Mouse (Mus musculus): ENCODE data around the gene Jade1.

Jade1 gene

GRCm38 (mm10) chr3:41618488-41618887, 63.0 kb downstream of the Jade1 start:
- ATAC-seq (ENCODE audit: insufficient number of reproducible peaks, low FRiP score, low TSS enrichment) = 0 out of 2 replicates have a peak, but pooled peaks have one; percentile 39

- ATAC-seq (ENCODE audit: insufficient number of reproducible peaks, low FRiP score, low TSS enrichment) = no peak
These were observed 65.4 kb downstream of the Jade1 start for GRCm38 (mm10) chr3:41620971-41621370.

- no peak for ATAC-seq (ENCODE audit: insufficient number of reproducible peaks, low FRiP score, low TSS enrichment)
These were observed 100.1 kb downstream of the Jade1 start for GRCm38 (mm10) chr3:41655642-41656041.
